9 mouse cellular contexts compared by ENCODE assay signal in genomic region chr7:70514666-70515065, GRCm38 (mm10).
DNase-seq lines count a peak whose midpoint lies in the region; ATAC-seq and TF ChIP-seq lines count a peak whose summit lies in the region.
"Had no signal": no experiment of that assay in that cellular context is flagged by ENCODE, and none has a peak within 500 bp of the region (broad histone marks: within the 10 kb centered on the region; RNA-seq: fewer than 3 reads in every experiment).

No protein-coding gene starts in this region.

- peak; percentile 71 for ATAC-seq in lung, postnatal 0 days
- ATAC-seq in CD4-positive, CD25-positive, alpha-beta regulatory T cell, adult 4 months: no peak
- no peak for ATAC-seq in megakaryocyte-erythroid progenitor cell, adult 5-6 weeks (replicated peaks; ENCODE audit: low FRiP score, low TSS enrichment, poor library complexity, severe bottlenecking)

- H3K4me2 ChIP-seq in lung, postnatal 0 days (replicated peaks; ENCODE audit: low read depth, low read length): peak overlapping the region; percentile 34; the same call in 1 of the 2 replicates

- peak; percentile 45 for DNase-seq in gastrocnemius, adult 2 months
- DNase-seq in gastrocnemius, postnatal 10 days: no peak
- peak; percentile 25 for DNase-seq in R1 (ENCODE audit: low read depth, low spot score)
- DNase-seq in kidney, adult 11 months: peak; percentile 81
- peak; percentile 67 for DNase-seq in lung, postnatal 0 days (ENCODE audit: low spot score)
- DNase-seq in spleen, postnatal 10 days (ENCODE audit: low spot score in 2 of 2): no peak

- TF ChIP-seq CTCF in gastrocnemius, adult 2 months (IDR thresholded peaks at IDR 0.05): no peak
- no peak for TF ChIP-seq CTCF in lung, postnatal 0 days (IDR thresholded peaks at IDR 0.05)

- intact Hi-C loops in gastrocnemius, adult 2 months (cut with DNase I): loop anchor here (10.0 kb wide), 1 partner anchor 110 kb away; no protein-coding TSS in a partner anchor

- no peak overlapping the region for H3K9ac ChIP-seq in lung, postnatal 0 days (replicated peaks; ENCODE audit: low read depth)

- WGBS in lung, postnatal 0 days: 23% methylated on average over 6 of the region's 6 CpGs

- H3K27me3 ChIP-seq in lung, postnatal 0 days (replicated peaks; ENCODE audit: insufficient read depth, low read length): no peaks in the 10 kb centered on the region
- H3K27me3 ChIP-seq: CH12.LX had no signal

- H3K27ac ChIP-seq in gastrocnemius, adult 2 months: peak overlapping the region; percentile 28
- no peak overlapping the region for H3K27ac ChIP-seq in lung, postnatal 0 days (ENCODE audit: low read length)

- TF ChIP-seq EP300 in lung, postnatal 0 days (IDR thresholded peaks at IDR 0.05): no peak

- no peaks in the 10 kb centered on the region; the same call in 1 of the 2 replicates for H3K4me1 ChIP-seq in lung, postnatal 0 days (ENCODE audit: insufficient read depth, low read depth, low read length)

- peak overlapping the region; percentile 48 for H3K4me3 ChIP-seq in gastrocnemius, adult 2 months
- no peak overlapping the region for H3K4me3 ChIP-seq in lung, postnatal 0 days (ENCODE audit: low read depth, low read length)

- H3K36me3 ChIP-seq in lung, postnatal 0 days (ENCODE audit: insufficient read depth, low read length): no peaks in the 10 kb centered on the region

- H3K9me3 ChIP-seq in lung, postnatal 0 days (ENCODE audit: low read length): no peaks in the 10 kb centered on the region

Comparison
In these comparisons a context has a peak if more than half of its experiments do, and no peak if none do; other contexts are left out.
1. DNase-seq: peak in gastrocnemius, adult 2 months (single experiment), R1 (single experiment), kidney, adult 11 months (single experiment) and lung, postnatal 0 days (single experiment); none in gastrocnemius, postnatal 10 days (single experiment) and spleen, postnatal 10 days (0 of 2).